Mouse (Mus musculus) G1E (cell line): ENCODE measurements around the gene Hist1h2ab. TPM values are rescaled to one million over a fixed set of nuclear protein-coding genes. Genes with fewer than 3 reads are reported as not detected.
"Not testable (repeated sequence)": the region's sequence is repeated elsewhere in the genome, so short reads cannot be mapped to it uniquely, and the experiment has no call there.

Experiments used
- ATAC-seq: 2 replicates; pipeline ENCODE4 v1.8.0; 2016; ENCODE audit warnings: mild to moderate bottlenecking; ENCODE audit not compliant: insufficient number of reproducible peaks, poor library complexity, low FRiP score, severe bottlenecking; ENCODE audit errors: extremely low read depth
- DNase-seq: peaks from one replicate; pipeline ENCODE4 v3.0.0; 2012; ENCODE audit warnings: low spot score
- H3K27me3 ChIP-seq: 2 replicates; pipeline ENCODE4 v1.6.1; 2012; ENCODE audit warnings: mild to moderate bottlenecking, low read length, inconsistent platforms; ENCODE audit not compliant: insufficient read depth
- H3K36me3 ChIP-seq: replicated peaks from 2 replicates; pipeline ENCODE3; 2012; ENCODE audit warnings: mild to moderate bottlenecking, inconsistent platforms
- H3K4me1 ChIP-seq: 2 replicates; pipeline ENCODE4 v1.6.1; 2012; ENCODE audit warnings: low read depth, low read length, inconsistent platforms, mixed read lengths; ENCODE audit not compliant: insufficient read depth
- H3K4me3 ChIP-seq: 2 replicates; pipeline ENCODE4 v1.5.1; 2012; ENCODE audit warnings: low read depth, mild to moderate bottlenecking, inconsistent platforms, low read length, moderate library complexity, mixed read lengths
- H3K9me3 ChIP-seq: replicated peaks from 2 replicates; pipeline ENCODE4 v1.6.1; 2012; ENCODE audit warnings: inconsistent platforms
- CTCF ChIP-seq: IDR thresholded peaks from 2 replicates; pipeline ENCODE4 v1.5.1; 2012; ENCODE audit warnings: low read depth, low read length, inconsistent platforms, mixed read lengths
- GATA1 ChIP-seq: IDR thresholded peaks from 2 replicates; pipeline ENCODE4 v1.6.1; 2012; ENCODE audit warnings: borderline replicate concordance, low read length, inconsistent platforms, mixed read lengths
- GATA2 ChIP-seq: IDR thresholded peaks from 2 replicates; pipeline ENCODE4 v1.6.1; 2012; ENCODE audit warnings: low read depth, low read length, inconsistent platforms, borderline replicate concordance
- POLR2AphosphoS5 ChIP-seq: IDR thresholded peaks from 2 replicates; pipeline ENCODE4 v1.6.1; 2012; ENCODE audit warnings: low read depth, low read length, inconsistent platforms; ENCODE audit not compliant: insufficient replicate concordance
- TAL1 ChIP-seq: conservative IDR thresholded peaks from 2 replicates; pipeline ENCODE4 v1.6.1; 2012; ENCODE audit warnings: low read depth, low read length, inconsistent platforms, mixed read lengths
- polyA plus RNA-seq: library from polyadenylated mRNA; stranded (reverse); fragments of >175 nt; gene quantifications from 2 replicates; pipeline ENCODE4 v1.2.3, GENCODE M21; 2012
- total RNA-seq, 2 experiments: library from RNA; stranded (forward) in 1 of 2; stranded (reverse) in 1 of 2; fragments of 200-1000 nt in 1 of 2; fragments of >200 nt in 1 of 2; fragmentation: Nextera tagmentation in 1 of 2; gene quantifications; 2 replicates each; pipeline ENCODE4 v1.2.3; 2014 to 2017

Gene Hist1h2ab
- total and polyA plus RNA-seq, 3 experiments: 24.2 to 1,062 (median 535) TPM

DNA sequence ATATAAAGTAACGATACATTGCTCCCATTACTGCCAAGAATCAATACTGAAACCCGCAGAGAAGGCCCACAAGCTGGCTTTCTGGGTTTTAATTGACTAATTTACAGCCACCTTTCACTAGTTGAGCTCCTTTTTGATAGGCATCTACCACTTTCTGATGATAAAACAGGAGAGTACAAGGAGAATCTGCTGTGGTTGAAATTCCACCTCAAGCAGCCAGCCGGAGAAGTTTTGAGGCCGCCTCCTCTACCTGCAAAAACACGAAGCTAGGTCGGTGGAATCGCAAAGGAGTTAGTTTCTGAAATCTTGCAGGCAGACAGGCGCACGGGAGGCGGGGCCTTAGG, 12.3 kb downstream of the Hist1h2ab start:
- no peaks in the 10 kb centered on the region for H3K27me3 ChIP-seq
- no peak for ATAC-seq
- H3K4me3 ChIP-seq: peak overlapping the region; percentile 64; the same call in 1 of the 2 replicates
- H3K4me1 ChIP-seq: peaks cover 55% of the 10 kb centered on the region
- no peak for DNase-seq
- TF ChIP-seq POLR2AphosphoS5: no peak
- TF ChIP-seq GATA2: no peak
- TF ChIP-seq GATA1: no peak
- no peak for TF ChIP-seq CTCF
- TF ChIP-seq TAL1: no peak
- no peaks in the 10 kb centered on the region for H3K9me3 ChIP-seq
- H3K36me3 ChIP-seq: no peaks in the 10 kb centered on the region

GRCm38 (mm10) chr13:23763586-23764323, 12.8 kb downstream of the Hist1h2ab start, which contains the start of gene Hist1h1a:
Gene Hist1h1a, plus strand, starts transcription at chr13:23763666.
- ATAC-seq: peak; percentile 25
- H3K27me3 ChIP-seq: no peaks in the 10 kb centered on the region
- no peaks in the 10 kb centered on the region for H3K9me3 ChIP-seq
- peak within 1 kb of the TSS; percentile 64 for H3K4me3 ChIP-seq
- H3K4me1 ChIP-seq: peaks cover 59% of the 10 kb centered on the region
- DNase-seq: peak; percentile 74
- H3K36me3 ChIP-seq: no peaks in the 10 kb centered on the region
- TF ChIP-seq GATA2: no peak
- TF ChIP-seq CTCF: no peak
- no peak for TF ChIP-seq TAL1
- TF ChIP-seq GATA1: no peak
- TF ChIP-seq POLR2AphosphoS5: peak; percentile 98

- no peaks in the 10 kb centered on the region for H3K36me3 ChIP-seq
- TF ChIP-seq POLR2AphosphoS5: peak; percentile 98; the same call in 1 of the 2 replicates
- no peak for TF ChIP-seq GATA1
- peak overlapping the region; percentile 64; the same call in 1 of the 2 replicates for H3K4me3 ChIP-seq
- peaks cover 60% of the 10 kb centered on the region for H3K4me1 ChIP-seq
- no peak for ATAC-seq
- DNase-seq: no peak
- H3K9me3 ChIP-seq: no peaks in the 10 kb centered on the region
- no peaks in the 10 kb centered on the region for H3K27me3 ChIP-seq
Measured at GRCm38 (mm10) chr13:23764324-23765171, 13.6 kb downstream of the Hist1h2ab start.

GRCm38 (mm10) chr13:23765172-23765513, 14.2 kb downstream of the Hist1h2ab start:
- Histone ChIP-seq H3K9me3 (no peaks in the 10 kb centered on the region), H3K36me3 (no peaks in the 10 kb centered on the region), H3K4me1 (peaks cover 60% of the 10 kb centered on the region), H3K4me3 (no peak overlapping the region; the same call in 1 of the 2 replicates), H3K27me3 (no peaks in the 10 kb centered on the region)
- DNase-seq (no peak), ATAC-seq (no peak)
- TF ChIP-seq POLR2AphosphoS5 (peak; percentile 98; the same call in 1 of the 2 replicates), CTCF (no peak), GATA2 (no peak), GATA1 (no peak)

DNA sequence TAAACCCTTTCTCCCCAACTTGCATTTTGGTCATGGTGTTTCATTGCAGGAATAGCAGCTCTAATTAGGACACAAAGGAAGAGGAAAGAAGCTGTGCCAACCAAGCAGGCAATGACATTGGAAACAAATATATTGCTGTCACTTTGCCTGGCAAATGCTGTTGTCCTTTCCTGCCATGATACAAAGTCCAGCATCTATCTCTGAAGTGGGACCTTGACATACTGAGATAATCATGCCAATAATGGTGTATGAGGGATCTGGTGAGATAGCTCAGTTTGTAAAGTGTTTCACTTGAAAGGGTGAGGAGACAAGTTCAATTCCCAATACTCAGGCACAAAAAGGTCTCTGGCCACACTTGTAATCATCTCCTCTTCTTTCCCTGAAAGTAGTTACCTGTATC, 15.8 kb downstream of the Hist1h2ab start:
- H3K9me3 ChIP-seq: no peaks in the 10 kb centered on the region
- no peaks in the 10 kb centered on the region for H3K36me3 ChIP-seq
- DNase-seq: no peak
- TF ChIP-seq GATA1: no peak
- TF ChIP-seq POLR2AphosphoS5: no peak
- TF ChIP-seq GATA2: no peak
- no peak for TF ChIP-seq CTCF
- H3K4me1 ChIP-seq: peaks cover 60% of the 10 kb centered on the region
- no peak overlapping the region for H3K4me3 ChIP-seq
- no peaks in the 10 kb centered on the region for H3K27me3 ChIP-seq
- ATAC-seq: no peak

DNA sequence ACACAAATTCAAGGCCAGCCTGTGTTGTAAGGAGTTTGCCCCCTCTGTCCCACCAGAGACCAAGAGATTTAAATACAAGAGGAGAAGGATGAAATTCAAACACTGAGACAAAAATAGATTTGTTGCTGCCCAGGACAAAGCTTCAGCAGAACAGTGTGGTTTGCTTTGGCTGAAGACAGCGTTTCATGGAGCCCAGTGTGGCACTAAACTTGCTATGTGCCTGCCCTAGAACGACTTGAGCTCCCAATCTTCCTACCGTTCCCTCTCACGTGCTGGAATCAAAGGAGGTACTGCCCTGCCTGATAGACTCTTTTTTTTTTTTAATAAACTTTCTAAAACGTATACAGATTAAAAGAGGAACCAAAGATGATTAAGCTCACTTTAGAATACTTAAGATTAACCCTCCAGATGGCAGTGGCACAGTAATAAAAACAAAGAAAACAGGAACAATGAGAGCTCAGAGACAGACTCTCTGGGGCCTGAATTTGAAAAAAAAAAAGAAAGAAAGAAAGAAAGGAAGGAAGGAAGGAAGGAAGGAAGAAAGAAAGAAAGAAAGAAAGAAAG, 18.0 kb downstream of the Hist1h2ab start:
- H3K9me3 ChIP-seq: no peaks in the 10 kb centered on the region
- peaks cover 52% of the 10 kb centered on the region for H3K4me1 ChIP-seq
- DNase-seq: no peak
- no peak for TF ChIP-seq POLR2AphosphoS5
- TF ChIP-seq CTCF: no peak
- TF ChIP-seq GATA2: no peak
- no peak for TF ChIP-seq TAL1
- no peak for TF ChIP-seq GATA1
- no peak for ATAC-seq
- H3K4me3 ChIP-seq: peak overlapping the region; percentile 40; the same call in 1 of the 2 replicates
- H3K36me3 ChIP-seq: no peaks in the 10 kb centered on the region
- peaks cover 6% of the 10 kb centered on the region; the same call in 1 of the 2 replicates for H3K27me3 ChIP-seq

- not testable (repeated sequence) for H3K36me3 ChIP-seq, H3K9me3 ChIP-seq, H3K27me3 ChIP-seq, DNase-seq, ATAC-seq
- H3K4me3 ChIP-seq: peak within 1 kb of the TSS; percentile 40; the same call in 1 of the 2 replicates
- peaks cover 45% of the 10 kb centered on the region for H3K4me1 ChIP-seq
Measured at GRCm38 (mm10) chr13:23769613-23770012, 18.7 kb downstream of the Hist1h2ab start, which contains the start of gene Trim38. Gene Trim38, plus strand, starts transcription at chr13:23769913.
